Mouse (Mus musculus): ENCODE measurements around the gene Robo4. TPM values are rescaled to one million over a fixed set of nuclear protein-coding genes. Genes with fewer than 3 reads are reported as not detected.
A peak's percentile ranks its signal among the peaks of the same experiment; 100 is the strongest.

The Robo4 gene
- 10 to 100 TPM; 24.3 to 37.8 (median 29.3) TPM for total RNA-seq (2022)

DNA sequence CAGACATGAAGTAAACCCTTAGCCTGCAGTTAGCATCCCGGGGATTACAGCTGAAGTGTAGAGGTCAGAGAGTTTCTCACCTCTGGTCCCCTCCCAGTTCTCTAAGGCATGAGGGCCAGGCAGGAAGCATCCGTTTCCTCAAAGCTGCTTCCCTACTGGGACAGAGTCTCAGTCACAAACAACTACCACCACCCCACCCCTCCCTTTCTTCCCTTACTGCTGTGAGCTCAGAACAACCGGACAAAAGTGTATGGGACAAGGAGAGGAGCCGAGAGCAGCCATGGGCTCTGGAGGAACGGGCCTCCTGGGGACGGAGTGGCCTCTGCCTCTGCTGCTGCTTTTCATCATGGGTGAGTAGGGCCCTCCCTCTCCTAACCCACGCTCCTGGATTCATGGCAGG, at the start of gene Robo4:
Gene Robo4, plus strand, starts transcription at position 96 of the 400 bp plus-strand sequence.
- no peak for DNase-seq

GRCm38 (mm10) chr9:37354485-37354884, 47.2 kb upstream of the Robo4 start:
- no peak for DNase-seq

DNA sequence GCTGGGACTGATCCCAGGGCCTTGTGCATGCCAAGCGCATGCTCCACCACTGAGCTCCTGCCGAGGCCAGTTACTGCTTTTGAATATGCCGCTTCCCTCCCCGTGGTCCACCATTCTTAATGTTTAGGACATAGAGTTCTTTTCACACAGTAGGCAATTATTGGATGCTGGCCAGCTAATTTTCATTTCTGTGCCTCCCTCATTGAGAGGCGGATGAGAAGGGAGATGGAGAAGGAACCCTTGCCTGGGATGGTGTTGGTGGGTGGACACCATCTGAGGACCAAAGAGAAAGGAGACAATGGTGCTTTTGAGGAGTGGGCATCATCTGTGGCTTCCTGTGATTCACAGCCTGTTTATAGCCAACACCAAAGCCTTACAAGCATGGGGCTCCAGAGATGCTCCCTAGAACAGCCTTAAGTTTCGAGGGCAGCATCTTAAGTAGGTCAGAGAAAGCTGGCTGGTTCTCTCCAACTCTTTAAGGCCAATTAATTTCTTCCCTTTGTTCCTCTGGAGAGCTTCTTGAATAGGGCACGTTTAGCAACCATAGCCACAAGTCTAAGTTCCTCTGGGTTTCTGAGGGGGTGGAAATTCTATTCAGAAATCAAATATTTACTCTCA, 42.9 kb upstream of the Robo4 start:
- no peak for DNase-seq

DNA sequence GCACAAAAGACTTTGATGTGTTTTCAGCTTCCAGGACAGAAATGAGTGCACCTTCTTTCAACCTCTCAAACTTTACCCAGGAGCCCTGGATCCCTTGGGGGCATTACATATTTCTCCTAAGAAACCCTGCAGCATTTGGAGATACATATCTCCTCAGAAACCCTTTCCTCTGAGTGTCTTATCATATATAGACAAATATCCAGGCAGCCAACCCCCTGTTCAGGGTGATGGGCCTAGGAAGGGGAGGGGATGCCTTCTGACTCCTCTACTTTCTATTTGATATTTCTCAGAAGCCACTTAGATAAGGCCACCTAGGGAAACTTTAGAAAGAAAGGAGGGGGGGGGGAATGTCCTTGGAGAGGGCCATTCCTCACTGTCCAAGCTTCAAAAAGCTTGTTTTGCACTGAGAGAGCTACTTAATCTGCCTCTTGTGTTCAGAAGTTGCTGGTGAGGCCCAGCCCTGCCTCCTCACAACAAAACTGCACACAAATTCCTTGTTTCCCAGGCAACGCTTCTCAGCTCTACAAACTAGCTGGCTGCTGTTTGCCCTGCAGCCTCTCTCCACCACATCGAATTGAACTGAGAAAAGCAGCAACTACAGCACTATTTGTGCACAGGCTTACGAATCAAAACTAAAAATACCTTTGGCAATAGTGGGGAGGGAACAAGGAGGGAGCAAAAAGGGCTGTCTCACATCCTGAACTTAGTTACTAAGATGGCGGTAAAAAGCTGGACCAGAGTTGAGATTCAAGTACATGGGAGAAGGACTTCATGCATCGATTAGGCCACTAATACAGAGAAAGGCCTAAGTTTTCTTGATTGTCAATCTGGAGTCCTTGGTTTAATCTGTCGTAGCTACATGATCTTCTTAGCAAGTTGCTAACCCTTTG, 42.1 kb upstream of the Robo4 start:
- peak; percentile 36 for DNase-seq

GRCm38 (mm10) chr9:37362084-37362483, 39.6 kb upstream of the Robo4 start:
- no peak for DNase-seq

DNA sequence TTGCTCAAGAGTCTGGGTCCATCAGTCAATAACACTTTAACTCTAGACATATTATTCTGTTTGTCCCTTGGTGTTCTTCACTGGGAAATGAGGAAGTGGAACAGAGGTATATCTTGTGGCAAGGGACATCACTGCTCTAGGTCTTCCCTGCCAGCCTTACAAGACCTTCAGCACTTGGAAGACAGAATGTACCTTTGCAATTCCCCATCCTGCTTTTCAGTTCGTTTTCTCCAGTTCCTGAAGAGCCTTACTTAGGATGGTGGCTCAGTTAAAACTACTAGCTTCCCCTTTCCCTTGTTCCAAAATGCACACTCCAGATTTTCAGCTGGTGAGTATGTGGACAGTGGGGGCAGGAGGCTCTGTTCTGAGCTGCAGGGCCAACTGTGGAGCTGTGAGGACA, 38.8 kb upstream of the Robo4 start:
- DNase-seq: no peak

DNA sequence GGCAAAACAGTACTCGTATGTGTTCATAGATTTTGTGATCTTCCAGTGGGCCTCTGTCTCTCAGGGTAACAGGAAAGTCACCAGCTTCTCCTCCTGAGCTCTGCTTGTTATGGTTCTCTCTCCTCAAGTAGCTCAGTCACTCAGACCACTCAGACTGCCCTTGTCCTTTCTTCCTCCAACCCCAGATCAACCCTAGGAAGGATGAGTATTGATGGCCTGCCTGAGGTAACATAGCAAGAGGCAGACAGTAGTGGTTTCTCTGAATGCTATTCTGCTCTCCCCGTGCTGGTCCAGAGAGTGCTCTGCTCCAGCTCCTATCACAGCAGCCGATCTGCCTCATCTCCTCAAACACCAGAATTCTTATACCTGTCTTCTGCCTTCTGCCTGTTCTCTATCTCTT, 38.1 kb upstream of the Robo4 start:
- no peak for DNase-seq

DNA sequence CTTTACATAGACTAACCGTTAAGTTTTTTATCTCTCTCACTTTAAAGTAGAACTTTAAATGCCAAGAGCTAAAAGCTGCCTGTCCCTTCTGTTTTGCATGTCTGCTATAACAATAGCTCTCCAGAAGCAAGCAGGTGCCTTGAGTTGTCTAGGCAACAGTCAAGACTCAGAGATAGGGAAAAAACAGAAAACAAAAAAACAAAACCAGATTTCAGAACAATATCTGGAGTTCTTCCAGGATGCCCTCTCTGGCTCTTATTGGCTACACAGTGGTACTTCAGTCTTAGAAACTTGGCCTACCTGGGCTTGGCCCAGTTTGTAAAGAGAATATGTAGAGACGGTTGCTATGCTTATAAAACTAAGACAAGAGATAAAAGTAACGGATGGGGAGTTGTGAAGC, 37.3 kb upstream of the Robo4 start:
- DNase-seq: no peak

- peak; percentile 28 for DNase-seq
Observed at GRCm38 (mm10) chr9:37365706-37366105, 36.0 kb upstream of the Robo4 start.

- DNase-seq: no peak
Observed at GRCm38 (mm10) chr9:37367301-37368080, 34.2 kb upstream of the Robo4 start, which contains the start of gene Hepacam. TSS of gene Hepacam (plus strand) at chr9:37367351.

GRCm38 (mm10) chr9:37368081-37368830, 33.4 kb upstream of the Robo4 start:
- no peak for DNase-seq

GRCm38 (mm10) chr9:37368860-37369259, 32.8 kb upstream of the Robo4 start:
- no peak for DNase-seq

DNA sequence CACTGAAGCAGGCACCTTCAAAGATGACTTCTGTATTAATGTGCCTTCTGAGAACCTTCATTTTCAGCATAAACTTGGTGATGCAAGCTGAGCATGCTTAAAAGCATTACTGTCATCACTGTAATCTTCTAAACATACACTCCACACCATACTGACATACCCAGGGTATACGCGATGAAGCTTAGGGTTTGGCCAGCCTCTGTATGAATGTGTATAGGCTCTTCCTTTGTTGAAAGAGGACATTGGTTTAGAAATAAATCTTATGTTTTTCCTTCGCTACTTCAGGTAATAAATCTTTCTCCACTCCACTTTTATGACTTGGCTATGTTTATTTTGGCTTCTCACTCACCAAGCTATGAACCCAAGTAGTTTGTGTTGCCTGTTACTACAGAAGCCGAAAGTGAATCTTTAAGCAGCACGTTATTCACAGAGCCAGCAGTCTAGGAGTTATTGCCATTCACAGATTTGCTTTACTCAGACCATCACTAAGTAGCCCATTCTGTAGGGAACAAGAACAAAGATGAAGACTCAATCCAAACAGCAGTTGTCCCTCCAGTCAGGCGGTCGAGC, 30.4 kb upstream of the Robo4 start:
- no peak for DNase-seq

GRCm38 (mm10) chr9:37375718-37376117, 26.0 kb upstream of the Robo4 start:
- no peak for DNase-seq

DNA sequence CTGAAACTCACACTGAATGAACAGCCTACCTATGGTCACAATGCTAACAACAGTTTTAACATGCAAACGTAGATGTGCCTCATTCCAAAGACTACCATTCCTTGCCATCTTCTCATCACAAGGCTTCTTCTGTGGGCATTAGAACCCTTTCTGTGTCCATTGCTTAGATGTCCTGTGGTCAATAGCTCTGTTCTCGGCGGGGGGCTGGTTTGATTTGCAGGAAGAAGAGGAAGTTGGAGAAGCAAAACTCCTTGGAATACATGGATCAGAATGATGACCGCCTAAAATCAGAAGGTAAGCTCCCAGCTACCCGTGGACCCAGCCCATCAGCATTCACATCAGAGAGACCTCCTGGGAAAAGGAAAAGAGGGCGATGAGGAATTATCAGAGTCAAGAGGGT, 18.5 kb upstream of the Robo4 start:
- no peak for DNase-seq

DNA sequence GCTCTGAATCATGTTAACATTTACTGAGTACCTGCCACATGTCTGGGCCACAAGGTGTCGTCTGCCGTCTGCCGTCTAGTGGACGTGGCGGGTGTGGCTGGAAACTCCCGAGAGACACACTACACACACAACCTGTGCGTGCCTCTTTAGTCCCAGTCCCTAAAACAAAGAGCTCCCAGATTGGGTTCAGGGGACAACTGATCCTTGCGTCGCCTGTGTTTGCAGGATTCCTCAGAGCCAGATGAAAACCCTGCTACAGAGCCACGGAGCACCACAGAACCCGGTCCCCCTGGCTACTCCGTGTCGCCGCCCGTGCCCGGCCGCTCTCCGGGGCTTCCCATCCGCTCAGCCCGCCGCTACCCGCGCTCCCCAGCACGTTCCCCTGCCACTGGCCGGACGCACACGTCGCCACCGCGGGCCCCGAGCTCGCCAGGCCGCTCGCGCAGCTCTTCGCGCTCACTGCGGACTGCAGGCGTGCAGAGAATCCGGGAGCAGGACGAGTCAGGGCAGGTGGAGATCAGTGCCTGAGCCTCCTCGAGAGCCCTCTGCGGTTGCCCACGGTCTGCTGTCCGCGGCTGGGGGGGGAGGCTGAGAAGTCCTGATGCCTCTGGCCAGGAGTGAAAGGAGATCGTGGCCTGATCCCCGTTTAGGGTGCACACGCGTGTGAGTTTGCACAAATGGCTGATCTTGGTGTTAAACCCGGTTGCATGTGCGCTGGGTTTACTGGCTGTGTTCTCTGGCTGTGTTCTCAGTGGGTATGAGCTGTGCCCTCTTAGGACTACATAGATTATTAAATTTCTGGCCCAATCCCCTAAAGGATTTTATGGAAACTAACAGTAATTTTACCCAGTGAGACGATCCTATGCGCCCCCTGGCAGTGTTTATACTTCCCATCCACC, 17.2 kb upstream of the Robo4 start:
- peak; percentile 27 for DNase-seq

- DNase-seq: no peak
Observed at GRCm38 (mm10) chr9:37390891-37391290, 10.8 kb upstream of the Robo4 start.

DNA sequence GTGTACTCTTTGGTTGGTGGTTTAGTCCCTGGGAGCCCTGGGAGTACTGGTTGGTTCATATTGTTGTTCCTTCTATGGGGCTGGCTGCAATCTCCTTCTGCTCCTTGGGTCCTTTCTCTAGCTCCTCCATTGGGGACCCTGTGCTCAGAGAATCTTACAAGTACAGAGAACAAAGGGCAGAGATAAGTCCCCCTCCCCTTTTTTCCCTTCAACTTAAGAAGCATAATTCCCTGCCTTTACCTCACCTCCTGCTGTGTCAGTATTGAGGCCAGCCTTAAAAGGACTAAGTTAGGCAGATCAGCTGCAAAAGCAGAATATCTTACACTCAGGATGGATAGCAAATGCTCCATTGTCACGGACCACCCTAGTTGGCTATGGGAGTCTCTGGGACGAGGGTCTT, 9.6 kb upstream of the Robo4 start:
- no peak for DNase-seq

GRCm38 (mm10) chr9:37393482-37394131, 8.1 kb upstream of the Robo4 start:
- DNase-seq: no peak

- peak; percentile 50 for DNase-seq
Observed at GRCm38 (mm10) chr9:37400585-37400984, 1.1 kb upstream of the Robo4 start.

Data from adrenal gland, adult 8-10 months (tissue).